Mouse (Mus musculus) lung, embryonic 14.5 days (tissue): ENCODE measurements around the gene Fam217b. TPM values are rescaled to one million over a fixed set of nuclear protein-coding genes. Genes with fewer than 3 reads are reported as not detected.

ENCODE experiments used
- ATAC-seq: fragments of 200-750 bp; cut with Nextera tagmentation; 2 replicates; pipeline ENCODE4 v1.8.0; 2017; ENCODE audit warnings: mild to moderate bottlenecking, moderate TSS enrichment, moderate library complexity; ENCODE audit not compliant: insufficient read depth
- DNase-seq: peaks from one replicate; pipeline ENCODE4 v3.0.0-alpha.2; 2015
- H3K27ac ChIP-seq: fragments of 300-500 bp; sonication (generic); 2 replicates; pipeline ENCODE4 v1.5.1; 2014; ENCODE audit warnings: low read depth, mild to moderate bottlenecking, moderate library complexity
- H3K27me3 ChIP-seq: fragments of 300-500 bp; sonication (generic); 2 replicates; pipeline ENCODE4 v1.6.1; 2014; ENCODE audit warnings: low read length, control low read depth; ENCODE audit not compliant: insufficient read depth
- H3K36me3 ChIP-seq: fragments of 300-500 bp; sonication (generic); 2 replicates; pipeline ENCODE4 v1.6.1; 2014; ENCODE audit warnings: control low read depth; ENCODE audit not compliant: insufficient read depth
- H3K4me1 ChIP-seq: fragments of 300-500 bp; sonication (generic); 2 replicates; pipeline ENCODE4 v1.6.1; 2014; ENCODE audit warnings: antibody characterized with exemption, control low read depth; ENCODE audit not compliant: insufficient read depth
- H3K4me2 ChIP-seq: fragments of 300-500 bp; sonication (generic); 2 replicates; pipeline ENCODE4 v1.6.1; 2014; ENCODE audit warnings: mild to moderate bottlenecking
- H3K4me3 ChIP-seq: fragments of 300-500 bp; sonication (generic); 2 replicates; pipeline ENCODE4 v1.5.1; 2014; ENCODE audit warnings: low read depth, low read length
- H3K9ac ChIP-seq: fragments of 300-500 bp; sonication (generic); 2 replicates; pipeline ENCODE4 v1.6.1; 2014
- H3K9me3 ChIP-seq: fragments of 300-500 bp; sonication (generic); 2 replicates; pipeline ENCODE4 v1.6.1; 2016; ENCODE audit warnings: low read depth, low read length, control low read depth
- CTCF ChIP-seq: IDR thresholded peaks from 2 replicates; pipeline ENCODE4 v1.5.1; 2016; ENCODE audit warnings: antibody characterized with exemption, low read depth
- WGBS: fragments of 180-500 bp; shearing (Covaris S2); extraction: QIAGEN DNeasy Blood & Tissue Kit; methylation state at CpG from one replicate; pipeline ENCODE4 v1.1.7; 2014; 5-methylcytosine and 5-hydroxymethylcytosine counted together
- polyA plus RNA-seq: library from polyadenylated mRNA; unstranded; fragments of >200 nt; fragmentation: Nextera tagmentation; extraction: Ambion mirVana; gene quantifications from 2 replicates; pipeline ENCODE4 v1.2.1, GENCODE M21; 2014

The Fam217b gene
- polyA plus RNA-seq, 1 experiment from 2014 or later = 3.4 TPM

GRCm38 (mm10) chr2:178423223-178423622, 8.9 kb downstream of the Fam217b start:
- no peak for DNase-seq

GRCm38 (mm10) chr2:178426229-178426628, 11.9 kb downstream of the Fam217b start:
- Histone ChIP-seq H3K9me3 (no peaks in the 10 kb centered on the region), H3K9ac (no peak overlapping the region), H3K4me2 (no peak overlapping the region), H3K27ac (no peak overlapping the region), H3K36me3 (no peaks in the 10 kb centered on the region), H3K4me1 (no peaks in the 10 kb centered on the region; the same call in 1 of the 2 replicates), H3K4me3 (no peak overlapping the region), H3K27me3 (no peaks in the 10 kb centered on the region)
- WGBS = 20% methylated on average over 4 of the region's 4 CpGs
- TF ChIP-seq CTCF = peak; percentile 72
- DNase-seq = peak; percentile 79
- ATAC-seq = no peak

More at GRCm38 (mm10) chr2:178423223-178423622, 8.9 kb downstream of the Fam217b start:
- no peak for ATAC-seq
- Histone ChIP-seq H3K27me3 (no peaks in the 10 kb centered on the region), H3K4me1 (no peaks in the 10 kb centered on the region), H3K27ac (no peak overlapping the region), H3K9ac (no peak overlapping the region), H3K4me2 (no peak overlapping the region), H3K9me3 (no peaks in the 10 kb centered on the region), H3K4me3 (no peak overlapping the region), H3K36me3 (no peaks in the 10 kb centered on the region)
- no peak for TF ChIP-seq CTCF
- 62% methylated on average over 5 of the region's 5 CpGs for WGBS

GRCm38 (mm10) chr2:178427181-178427580, 12.9 kb downstream of the Fam217b start:
- no peak overlapping the region for H3K27ac ChIP-seq
- H3K27me3 ChIP-seq = no peaks in the 10 kb centered on the region
- DNase-seq (no peak), ATAC-seq (no peak)
- H3K4me1 ChIP-seq = peaks cover 3% of the 10 kb centered on the region; the same call in 1 of the 2 replicates
- TF ChIP-seq CTCF = no peak
- H3K4me3 ChIP-seq = no peak overlapping the region
- no peaks in the 10 kb centered on the region for H3K9me3 ChIP-seq
- no peaks in the 10 kb centered on the region for H3K36me3 ChIP-seq
- H3K4me2 ChIP-seq = no peak overlapping the region
- WGBS = 75% methylated on average over 5 of the region's 5 CpGs
- no peak overlapping the region for H3K9ac ChIP-seq

GRCm38 (mm10) chr2:178428183-178428582, 13.9 kb downstream of the Fam217b start:
- no peak for TF ChIP-seq CTCF
- Histone ChIP-seq H3K9me3 (no peaks in the 10 kb centered on the region), H3K4me3 (no peak overlapping the region), H3K4me2 (no peak overlapping the region), H3K4me1 (peaks cover 3% of the 10 kb centered on the region; the same call in 1 of the 2 replicates), H3K27me3 (no peaks in the 10 kb centered on the region), H3K9ac (no peak overlapping the region), H3K27ac (no peak overlapping the region), H3K36me3 (no peaks in the 10 kb centered on the region)
- DNase-seq = no peak
- ATAC-seq = no peak
- WGBS = 69% methylated on average over 9 of the region's 9 CpGs

- Histone ChIP-seq H3K9ac (no peak overlapping the region), H3K4me1 (peaks cover 3% of the 10 kb centered on the region; the same call in 1 of the 2 replicates), H3K27ac (no peak overlapping the region), H3K9me3 (no peaks in the 10 kb centered on the region), H3K4me3 (no peak overlapping the region), H3K27me3 (no peaks in the 10 kb centered on the region), H3K36me3 (no peaks in the 10 kb centered on the region), H3K4me2 (no peak overlapping the region)
- ATAC-seq (no peak), DNase-seq (no peak)
- no peak for TF ChIP-seq CTCF
- 76% methylated on average over 4 of the region's 4 CpGs for WGBS
Measured at GRCm38 (mm10) chr2:178428676-178429075, 14.4 kb downstream of the Fam217b start.

- 62% methylated on average over 6 of the region's 6 CpGs for WGBS
- H3K36me3 ChIP-seq = no peaks in the 10 kb centered on the region
- no peak overlapping the region for H3K4me3 ChIP-seq
- H3K4me2 ChIP-seq = no peak overlapping the region
- ATAC-seq = no peak
- no peak overlapping the region for H3K9ac ChIP-seq
- no peak overlapping the region for H3K27ac ChIP-seq
- H3K9me3 ChIP-seq = no peaks in the 10 kb centered on the region
- DNase-seq = no peak
- TF ChIP-seq CTCF = no peak
- no peaks in the 10 kb centered on the region for H3K27me3 ChIP-seq
- peaks cover 3% of the 10 kb centered on the region; the same call in 1 of the 2 replicates for H3K4me1 ChIP-seq
Measured at GRCm38 (mm10) chr2:178429426-178429825, 15.1 kb downstream of the Fam217b start.

- H3K4me3 ChIP-seq = no peak within 1 kb of the TSS
- no peaks in the 10 kb centered on the region for H3K9me3 ChIP-seq
- no peak for TF ChIP-seq CTCF
- no peak within 1 kb of the TSS for H3K27ac ChIP-seq
- no peak within 1 kb of the TSS for H3K4me2 ChIP-seq
- DNase-seq = no peak
- 81% methylated on average over 4 of the region's 4 CpGs for WGBS
- H3K9ac ChIP-seq = no peak within 1 kb of the TSS
- no peaks in the 10 kb centered on the region for H3K36me3 ChIP-seq
- peaks cover 3% of the 10 kb centered on the region; the same call in 1 of the 2 replicates for H3K4me1 ChIP-seq
- ATAC-seq = no peak
- H3K27me3 ChIP-seq = no peaks in the 10 kb centered on the region
Measured at GRCm38 (mm10) chr2:178430231-178430630, 15.9 kb downstream of the Fam217b start, which contains the start of gene Cdh26. Cdh26 (plus strand) TSS chr2:178430531.
